Mouse (Mus musculus) bone marrow macrophage, adult 2 months (primary cell): ENCODE results near the gene Ppfia3.

Experiments
- CTCF ChIP-seq: IDR thresholded peaks from 2 replicates; pipeline ENCODE4 v1.5.1; 2012; ENCODE audit warnings: low read depth, mild to moderate bottlenecking, low read length, moderate library complexity
- POLR2A ChIP-seq: IDR thresholded peaks from 2 replicates; pipeline ENCODE4 v1.6.1; 2012; ENCODE audit warnings: mild to moderate bottlenecking, low read depth, low read length, borderline replicate concordance

DNA sequence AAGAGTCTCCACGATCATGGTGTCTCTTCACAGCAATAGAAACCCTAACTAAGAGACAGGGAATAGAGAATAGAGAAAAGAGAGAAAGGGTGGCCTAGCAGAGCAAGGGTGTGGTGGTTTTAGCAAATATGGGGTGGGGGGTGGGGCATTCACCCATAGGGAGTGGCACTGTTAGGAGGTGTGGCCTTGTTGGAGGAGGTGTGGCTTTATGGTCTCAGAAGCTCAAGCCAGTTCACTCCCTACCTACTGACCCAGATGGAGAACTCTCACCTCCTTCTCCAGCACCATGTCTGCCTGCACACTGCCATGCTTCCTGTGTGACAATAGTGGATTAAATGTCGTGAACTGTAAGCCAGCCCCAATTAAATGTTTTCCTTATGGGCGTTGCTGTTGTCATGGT is 69.3 kb downstream of the Ppfia3 start:
- no peak for TF ChIP-seq CTCF
- no peak for TF ChIP-seq POLR2A
